Mouse (Mus musculus): Measurements from ENCODE around the gene Cyb5r1. TPM values are rescaled to one million over a fixed set of nuclear protein-coding genes. Genes with fewer than 3 reads are reported as not detected.
"Not testable (repeated sequence)": the region's sequence is repeated elsewhere in the genome, so short reads cannot be mapped to it uniquely, and the experiment has no call there.

The Cyb5r1 gene
- polyA plus RNA-seq, 1 experiment from 2014 or later: 38.1 TPM

- peak within 1 kb of the TSS; percentile 61 for H3K4me2 ChIP-seq
- peaks cover 20% of the 10 kb centered on the region for H3K36me3 ChIP-seq
- ATAC-seq (replicated peaks; ENCODE audit: low FRiP score): peak; percentile 99
- no peaks in the 10 kb centered on the region for H3K27me3 ChIP-seq
- H3K4me1 ChIP-seq: peaks cover 56% of the 10 kb centered on the region
- H3K4me3 ChIP-seq (replicated peaks): peak within 1 kb of the TSS; percentile 90
- no peaks in the 10 kb centered on the region for H3K9me3 ChIP-seq (replicated peaks)
- WGBS: under 1% methylated on average over 63 of the region's 77 CpGs
- peak within 1 kb of the TSS; percentile 96 for H3K27ac ChIP-seq
- peak within 1 kb of the TSS; percentile 90 for H3K9ac ChIP-seq
Measured at GRCm38 (mm10) chr1:134415168-134415831, 9.9 kb downstream of the Cyb5r1 start, which contains the start of gene Adipor1. TSS of gene Adipor1 (plus strand) at chr1:134415378.

GRCm38 (mm10) chr1:134418414-134418975 lies 13.1 kb downstream of the Cyb5r1 start:
- no peaks in the 10 kb centered on the region for H3K27me3 ChIP-seq
- no peak for ATAC-seq (replicated peaks; ENCODE audit: low FRiP score)
- peaks cover 14% of the 10 kb centered on the region for H3K36me3 ChIP-seq
- 65% methylated on average over 2 of the region's 2 CpGs for WGBS
- no peak overlapping the region for H3K4me3 ChIP-seq (replicated peaks)
- no peaks in the 10 kb centered on the region for H3K9me3 ChIP-seq (replicated peaks)
- no peak overlapping the region for H3K4me2 ChIP-seq
- peaks cover 72% of the 10 kb centered on the region for H3K4me1 ChIP-seq
- H3K9ac ChIP-seq: no peak overlapping the region
- no peak overlapping the region for H3K27ac ChIP-seq

GRCm38 (mm10) chr1:134419176-134419575 lies 13.8 kb downstream of the Cyb5r1 start:
- no peak for ATAC-seq (replicated peaks; ENCODE audit: low FRiP score)

GRCm38 (mm10) chr1:134419751-134420458 lies 14.5 kb downstream of the Cyb5r1 start:
- Histone ChIP-seq H3K27me3 (no peaks in the 10 kb centered on the region), H3K36me3 (peaks cover 28% of the 10 kb centered on the region), H3K9me3 (replicated peaks) (no peaks in the 10 kb centered on the region), H3K27ac (peak overlapping the region; percentile 57), H3K4me1 (peaks cover 61% of the 10 kb centered on the region), H3K4me2 (peak overlapping the region; percentile 13; the same call in 1 of the 2 replicates), H3K4me3 (replicated peaks) (no peak overlapping the region), H3K9ac (no peak overlapping the region)
- no peak for ATAC-seq (replicated peaks; ENCODE audit: low FRiP score)
- 22% methylated on average over 5 of the region's 5 CpGs for WGBS

More at GRCm38 (mm10) chr1:134419176-134419575, 13.8 kb downstream of the Cyb5r1 start:
- Histone ChIP-seq H3K4me3 (replicated peaks) (no peak overlapping the region), H3K27ac (peak overlapping the region; percentile 57), H3K9ac (no peak overlapping the region), H3K36me3 (peaks cover 21% of the 10 kb centered on the region), H3K9me3 (replicated peaks) (no peaks in the 10 kb centered on the region), H3K4me2 (no peak overlapping the region), H3K4me1 (peaks cover 68% of the 10 kb centered on the region), H3K27me3 (no peaks in the 10 kb centered on the region)
- 33% methylated on average over 1 of the region's 1 CpGs for WGBS

GRCm38 (mm10) chr1:134423911-134424310 lies 18.6 kb downstream of the Cyb5r1 start:
- WGBS: 71% methylated on average over 10 of the region's 10 CpGs
- Histone ChIP-seq H3K4me1 (peaks cover 32% of the 10 kb centered on the region), H3K27ac (no peak overlapping the region), H3K9ac (no peak overlapping the region), H3K9me3 (replicated peaks) (no peaks in the 10 kb centered on the region), H3K36me3 (peaks cover 64% of the 10 kb centered on the region), H3K4me3 (replicated peaks) (no peak overlapping the region), H3K4me2 (no peak overlapping the region), H3K27me3 (no peaks in the 10 kb centered on the region)
- ATAC-seq (replicated peaks; ENCODE audit: low FRiP score): no peak

GRCm38 (mm10) chr1:134426289-134426688 lies 20.9 kb downstream of the Cyb5r1 start:
- Histone ChIP-seq H3K36me3 (peaks cover 86% of the 10 kb centered on the region), H3K9me3 (replicated peaks) (no peaks in the 10 kb centered on the region), H3K4me3 (replicated peaks) (no peak overlapping the region), H3K27me3 (no peaks in the 10 kb centered on the region), H3K27ac (no peak overlapping the region), H3K4me2 (no peak overlapping the region), H3K4me1 (peaks cover 8% of the 10 kb centered on the region), H3K9ac (no peak overlapping the region)
- ATAC-seq (replicated peaks; ENCODE audit: low FRiP score): peak; percentile 90
- WGBS: 85% methylated on average over 5 of the region's 5 CpGs

GRCm38 (mm10) chr1:134433002-134433401 lies 27.6 kb downstream of the Cyb5r1 start:
- no peak overlapping the region for H3K4me2 ChIP-seq
- H3K9ac ChIP-seq: no peak overlapping the region
- H3K4me1 ChIP-seq: no peaks in the 10 kb centered on the region
- H3K27ac ChIP-seq: no peak overlapping the region
- ATAC-seq (replicated peaks; ENCODE audit: low FRiP score): no peak
- 78% methylated on average over 10 of the region's 10 CpGs for WGBS
- H3K9me3 ChIP-seq (replicated peaks): no peaks in the 10 kb centered on the region
- H3K27me3 ChIP-seq: no peaks in the 10 kb centered on the region
- peaks cover 61% of the 10 kb centered on the region for H3K36me3 ChIP-seq
- H3K4me3 ChIP-seq (replicated peaks): no peak overlapping the region

- ATAC-seq (replicated peaks; ENCODE audit: low FRiP score): no peak
- peaks cover 56% of the 10 kb centered on the region for H3K36me3 ChIP-seq
- H3K27ac ChIP-seq: no peak overlapping the region
- H3K27me3 ChIP-seq: no peaks in the 10 kb centered on the region
- no peak overlapping the region for H3K9ac ChIP-seq
- H3K9me3 ChIP-seq (replicated peaks): no peaks in the 10 kb centered on the region
- no peak overlapping the region for H3K4me2 ChIP-seq
- no peaks in the 10 kb centered on the region for H3K4me1 ChIP-seq
- H3K4me3 ChIP-seq (replicated peaks): no peak overlapping the region
- WGBS: 92% methylated on average over 4 of the region's 4 CpGs
Measured at GRCm38 (mm10) chr1:134433473-134433872, 28.1 kb downstream of the Cyb5r1 start.

- WGBS: 36% methylated on average over 4 of the region's 4 CpGs
- Histone ChIP-seq H3K9me3 (replicated peaks) (no peaks in the 10 kb centered on the region), H3K4me1 (no peaks in the 10 kb centered on the region), H3K4me2 (no peak overlapping the region), H3K9ac (no peak overlapping the region), H3K27ac (no peak overlapping the region), H3K36me3 (peaks cover 38% of the 10 kb centered on the region), H3K27me3 (no peaks in the 10 kb centered on the region), H3K4me3 (replicated peaks) (no peak overlapping the region)
- ATAC-seq (replicated peaks; ENCODE audit: low FRiP score): no peak
Measured at GRCm38 (mm10) chr1:134435414-134435813, 30.1 kb downstream of the Cyb5r1 start.

GRCm38 (mm10) chr1:134440437-134440836 lies 35.1 kb downstream of the Cyb5r1 start:
- no peak overlapping the region for H3K4me3 ChIP-seq (replicated peaks)
- H3K9ac ChIP-seq: no peak overlapping the region
- ATAC-seq (replicated peaks; ENCODE audit: low FRiP score): no peak
- no peaks in the 10 kb centered on the region for H3K9me3 ChIP-seq (replicated peaks)
- H3K27ac ChIP-seq: no peak overlapping the region
- WGBS: 89% methylated on average over 6 of the region's 6 CpGs
- H3K27me3 ChIP-seq: no peaks in the 10 kb centered on the region
- no peaks in the 10 kb centered on the region for H3K36me3 ChIP-seq
- H3K4me1 ChIP-seq: no peaks in the 10 kb centered on the region
- H3K4me2 ChIP-seq: no peak overlapping the region

- H3K36me3 ChIP-seq; H3K4me1 ChIP-seq; H3K4me3 ChIP-seq (replicated peaks); ATAC-seq (replicated peaks; ENCODE audit: low FRiP score); H3K9ac ChIP-seq; H3K4me2 ChIP-seq; H3K27me3 ChIP-seq; H3K9me3 ChIP-seq (replicated peaks); H3K27ac ChIP-seq: not testable (repeated sequence)
- WGBS: 89% methylated on average over 7 of the region's 10 CpGs
Measured at GRCm38 (mm10) chr1:134441737-134442136, 36.4 kb downstream of the Cyb5r1 start.

GRCm38 (mm10) chr1:134442394-134442793 lies 37.0 kb downstream of the Cyb5r1 start:
- WGBS: 93% methylated on average over 3 of the region's 3 CpGs
- Histone ChIP-seq H3K4me2 (no peak overlapping the region), H3K4me1 (no peaks in the 10 kb centered on the region), H3K9ac (no peak overlapping the region), H3K36me3 (no peaks in the 10 kb centered on the region), H3K27ac (no peak overlapping the region), H3K4me3 (replicated peaks) (no peak overlapping the region), H3K27me3 (no peaks in the 10 kb centered on the region), H3K9me3 (replicated peaks) (no peaks in the 10 kb centered on the region)
- no peak for ATAC-seq (replicated peaks; ENCODE audit: low FRiP score)

Measured in kidney, embryonic 15.5 days (tissue).